Mouse (Mus musculus): Measurements from ENCODE around the gene Pbx4.

The Pbx4 gene

GRCm38 (mm10) chr8:69876097-69876496 lies 43.8 kb downstream of the Pbx4 start:
- no peak for DNase-seq

GRCm38 (mm10) chr8:69876967-69877366 lies 44.7 kb downstream of the Pbx4 start:
- DNase-seq = no peak

- no peak for DNase-seq
Observed at GRCm38 (mm10) chr8:69877396-69877795, 45.1 kb downstream of the Pbx4 start.

- no peak for DNase-seq
Observed at GRCm38 (mm10) chr8:69877992-69878391, 45.7 kb downstream of the Pbx4 start.

DNA sequence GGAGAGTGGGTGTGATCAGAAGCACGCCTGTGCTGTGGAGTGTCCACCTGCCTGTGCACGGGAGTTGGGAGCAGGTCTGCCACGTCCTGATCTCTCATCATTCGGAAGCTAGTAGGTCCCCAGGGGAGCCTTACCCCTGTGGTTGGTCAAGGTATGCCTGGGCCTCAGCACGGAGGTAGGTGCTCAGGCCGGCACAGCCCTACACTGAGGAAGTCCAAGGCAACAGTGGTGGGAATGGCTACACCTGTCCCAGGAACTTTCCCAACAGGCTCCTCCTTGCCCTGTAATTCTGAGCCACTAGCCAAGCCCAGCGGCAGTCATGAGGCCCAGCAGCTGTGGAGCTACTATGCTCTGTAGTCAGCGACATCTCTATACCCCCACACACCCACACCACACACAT lies 47.4 kb downstream of the Pbx4 start:
- DNase-seq = no peak

GRCm38 (mm10) chr8:69880841-69881240 lies 48.5 kb downstream of the Pbx4 start:
- no peak for DNase-seq

- DNase-seq = no peak
Observed at GRCm38 (mm10) chr8:69881261-69881865, 49.1 kb downstream of the Pbx4 start.

- DNase-seq = no peak
Observed at GRCm38 (mm10) chr8:69882021-69882756, 49.9 kb downstream of the Pbx4 start.

DNA sequence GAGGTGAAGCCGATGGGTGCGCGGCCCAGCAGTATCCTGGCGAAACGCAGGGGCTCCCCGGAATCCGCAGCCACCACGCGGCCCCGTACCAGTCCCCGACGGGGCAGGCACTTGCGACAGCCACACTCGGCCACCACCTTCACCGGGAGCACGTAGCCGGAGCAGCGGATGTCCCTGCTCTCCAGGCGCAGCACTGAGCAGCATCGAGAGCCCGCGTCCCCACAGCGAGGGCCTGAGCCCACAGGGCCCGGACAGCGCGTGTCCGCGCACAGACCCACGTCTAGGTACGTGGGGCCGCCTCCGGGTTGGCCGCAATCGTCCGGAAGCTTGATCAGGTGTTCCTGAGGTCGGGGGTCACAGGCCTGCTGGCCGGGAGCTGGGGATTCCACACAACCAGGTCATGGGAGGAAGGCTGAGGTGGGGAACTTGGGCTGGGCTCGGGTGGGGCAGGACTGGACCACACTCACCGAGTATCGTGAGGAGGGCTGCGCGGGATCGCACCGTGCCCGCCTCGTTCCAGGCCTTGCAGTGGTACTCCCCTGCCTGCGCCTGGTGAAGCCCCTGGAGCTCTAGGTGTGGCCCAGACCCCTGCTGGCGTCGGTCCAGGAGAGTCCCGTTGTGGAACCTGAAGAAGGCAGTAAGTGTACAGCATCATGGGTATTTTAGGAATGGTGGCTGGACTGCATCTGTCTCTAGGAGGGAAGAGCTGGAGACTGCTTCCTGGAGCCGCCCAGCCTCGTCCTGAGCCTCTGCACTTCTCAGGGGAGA lies 50.7 kb downstream of the Pbx4 start:
- no peak for DNase-seq

DNA sequence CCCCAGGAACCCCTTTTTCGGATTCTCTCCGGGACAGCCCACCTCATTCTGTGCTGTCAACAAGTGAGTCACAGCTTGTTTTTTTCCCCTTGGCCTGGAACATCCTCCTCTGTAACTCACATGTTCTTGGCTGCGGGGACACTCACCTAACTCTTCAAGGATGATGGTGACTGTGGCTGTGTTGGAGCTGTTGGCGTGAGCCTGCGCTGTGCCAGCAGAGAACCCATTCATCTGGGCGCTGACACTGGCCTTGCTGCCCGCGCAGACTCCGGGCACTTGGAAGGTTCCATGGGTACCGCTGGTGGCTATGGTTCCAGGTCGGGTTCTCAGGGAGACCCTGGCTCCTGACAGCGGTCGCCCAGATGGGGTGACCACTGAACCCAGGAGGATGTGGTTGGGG lies 51.9 kb downstream of the Pbx4 start:
- DNase-seq = no peak

DNA sequence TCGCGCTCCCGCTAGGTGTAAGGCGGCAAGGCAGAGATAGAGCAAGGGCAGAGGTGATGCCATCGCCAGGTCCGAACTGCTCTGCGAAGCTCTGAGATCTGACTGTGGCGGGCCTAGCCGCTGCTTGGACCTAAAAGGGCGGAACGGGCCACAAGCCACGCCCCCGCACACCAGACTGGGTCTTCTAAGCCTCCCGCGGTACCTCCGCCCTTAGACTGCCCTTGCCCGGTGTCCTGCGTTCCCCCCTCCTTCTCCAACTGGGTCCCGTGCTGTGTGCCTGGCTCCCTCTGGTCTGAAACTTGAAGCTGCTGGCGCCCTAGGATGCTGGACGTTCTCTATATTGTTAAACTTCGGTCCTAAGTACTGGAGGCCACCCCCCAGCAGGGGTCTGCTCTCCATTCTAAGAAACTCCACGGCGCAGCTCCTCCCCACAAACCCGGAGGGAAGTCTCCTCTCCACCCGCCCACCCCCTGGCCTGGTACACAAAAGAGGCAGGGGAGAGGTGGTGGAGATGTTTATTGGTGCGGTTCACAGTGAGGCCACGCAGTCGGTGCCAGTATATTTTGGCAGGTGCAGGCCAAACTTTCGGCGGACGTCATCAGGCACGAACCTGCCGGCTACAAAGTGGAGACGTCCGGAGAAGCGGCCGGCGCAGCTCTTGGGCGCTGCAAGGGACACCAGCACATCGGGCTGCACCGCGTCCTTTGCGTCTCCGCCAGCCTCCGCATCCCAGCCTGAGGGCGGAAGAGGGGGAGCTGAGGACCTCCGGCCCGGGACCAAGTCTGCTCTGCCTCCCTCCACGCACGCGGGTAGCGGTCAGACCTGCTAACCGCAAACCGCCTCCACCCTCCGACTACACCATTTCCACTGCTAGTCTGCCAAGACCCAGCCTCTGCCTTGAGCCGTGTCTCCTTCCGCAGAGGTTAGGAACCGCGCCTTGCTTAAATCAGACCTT lies 55.3 kb downstream of the Pbx4 start, which contains the start of gene Cilp2:
Cilp2 (minus strand) TSS at position 399 of the 955 bp plus-strand sequence.
- no peak for DNase-seq

GRCm38 (mm10) chr8:69888244-69888866 lies 56.1 kb downstream of the Pbx4 start:
- no peak for DNase-seq

GRCm38 (mm10) chr8:69888902-69889301 lies 56.6 kb downstream of the Pbx4 start:
- DNase-seq = no peak

GRCm38 (mm10) chr8:69890813-69891241 lies 58.5 kb downstream of the Pbx4 start:
- peak; percentile 56 to 61 for DNase-seq

- DNase-seq = peak; percentile 55 to 61
Observed at GRCm38 (mm10) chr8:69893863-69894262, 61.6 kb downstream of the Pbx4 start.

- DNase-seq = no peak
Observed at GRCm38 (mm10) chr8:69894836-69895332, 62.6 kb downstream of the Pbx4 start.

GRCm38 (mm10) chr8:69895772-69896451 lies 63.6 kb downstream of the Pbx4 start:
- DNase-seq = no peak

- DNase-seq = no peak
Observed at GRCm38 (mm10) chr8:69897857-69898256, 65.6 kb downstream of the Pbx4 start.

DNA sequence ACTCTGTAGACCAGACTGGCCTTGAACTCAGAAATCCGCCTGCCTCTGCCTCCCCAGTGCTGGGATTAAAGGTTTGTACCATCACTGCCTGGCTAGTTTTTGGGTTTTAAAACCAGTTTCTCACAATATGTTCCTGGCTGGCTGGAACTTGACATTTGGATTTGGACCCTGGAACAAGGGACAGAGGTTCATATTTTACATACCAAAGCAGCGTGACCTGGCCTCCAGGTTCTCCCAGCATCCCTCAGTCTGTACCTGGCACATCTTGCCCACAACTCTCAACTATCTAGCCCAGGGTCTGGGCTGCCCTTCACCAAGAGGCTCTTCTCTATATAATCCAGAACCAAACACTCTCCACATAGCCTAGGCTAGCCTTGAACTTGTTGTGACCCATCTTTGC lies 67.6 kb downstream of the Pbx4 start:
- DNase-seq = no peak

DNA sequence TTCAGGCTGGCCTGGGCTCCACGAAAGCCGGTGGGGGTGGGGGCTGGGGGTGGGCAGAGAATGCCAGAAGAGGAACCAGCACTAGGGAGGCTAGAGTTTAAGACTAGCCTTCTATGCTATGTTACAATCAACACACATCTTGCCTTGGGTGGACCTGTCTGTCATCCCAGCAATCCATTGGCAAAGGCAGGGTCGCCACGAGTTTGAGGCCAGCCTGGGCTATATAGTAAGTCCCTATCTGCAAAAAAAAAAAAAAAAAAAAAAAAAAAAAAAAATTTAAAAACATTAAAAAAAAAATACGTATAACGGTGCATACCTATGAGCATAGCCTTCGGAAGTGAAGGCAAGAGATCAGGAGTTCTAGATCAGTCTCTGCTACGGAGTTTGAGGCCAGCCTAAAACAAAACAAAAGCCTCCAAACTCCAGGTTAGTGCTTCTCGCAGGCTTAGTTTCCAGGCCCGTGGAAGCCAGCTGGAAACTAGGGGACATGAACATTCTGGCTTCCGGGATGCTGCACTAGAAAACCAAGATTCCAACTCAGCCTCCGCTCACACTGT lies 68.7 kb downstream of the Pbx4 start:
- DNase-seq = no peak
